Mouse (Mus musculus): Measurements from ENCODE around the gene Alg3. TPM values are rescaled to one million over a fixed set of nuclear protein-coding genes. Genes with fewer than 3 reads are reported as not detected.

The Alg3 gene
- polyA plus RNA-seq (2015; fragmentation: Nextera tagmentation; extraction: Ambion mirVana) = 32.8 and 34.4 TPM in 2 replicates

GRCm38 (mm10) chr16:20611357-20612227, at the start of gene Alg3, which contains the start of the genes Eef1akmt4 and Gm49333:
TSS of gene Alg3 (minus strand) at chr16:20611735.
TSS of gene Eef1akmt4 (plus strand) at chr16:20611593.
TSS of gene Gm49333 (plus strand) at chr16:20611610.
- peak; percentile 97 for ATAC-seq (ENCODE audit: borderline replicate concordance, extremely low read depth, low FRiP score, low TSS enrichment)

GRCm38 (mm10) chr16:20657661-20658060, 46.1 kb upstream of the Alg3 start:
- H3K27me3 ChIP-seq = no peaks in the 10 kb centered on the region
- H3K9me3 ChIP-seq = no peaks in the 10 kb centered on the region
- WGBS = 84% methylated on average over 4 of the region's 4 CpGs
- peaks cover 6% of the 10 kb centered on the region; the same call in 1 of the 2 replicates for H3K4me1 ChIP-seq
- H3K4me3 ChIP-seq = no peak overlapping the region
- H3K4me2 ChIP-seq = no peak overlapping the region
- no peak overlapping the region for H3K9ac ChIP-seq
- ATAC-seq (ENCODE audit: borderline replicate concordance, extremely low read depth, low FRiP score, low TSS enrichment) = no peak
- H3K36me3 ChIP-seq = peaks cover 87% of the 10 kb centered on the region
- no peak overlapping the region for H3K27ac ChIP-seq

More at GRCm38 (mm10) chr16:20611357-20612227, at the start of gene Alg3, which contains the start of the genes Eef1akmt4 and Gm49333:
- H3K4me1 ChIP-seq = peaks cover 19% of the 10 kb centered on the region; the same call in 1 of the 2 replicates
- peak within 1 kb of the TSS; percentile 57 for H3K27ac ChIP-seq
- H3K9ac ChIP-seq = peak within 1 kb of the TSS; percentile 74
- peak within 1 kb of the TSS; percentile 79 for H3K4me2 ChIP-seq
- no peaks in the 10 kb centered on the region for H3K27me3 ChIP-seq
- no peaks in the 10 kb centered on the region for H3K9me3 ChIP-seq
- WGBS = 2% methylated on average over 41 of the region's 41 CpGs
- H3K36me3 ChIP-seq = peaks cover 11% of the 10 kb centered on the region
- H3K4me3 ChIP-seq = peak within 1 kb of the TSS; percentile 83

GRCm38 (mm10) chr16:20653315-20653714, 41.8 kb upstream of the Alg3 start:
- Histone ChIP-seq H3K4me1 (peaks cover 15% of the 10 kb centered on the region; the same call in 1 of the 2 replicates), H3K4me2 (no peak overlapping the region), H3K36me3 (peaks cover 46% of the 10 kb centered on the region), H3K9me3 (no peaks in the 10 kb centered on the region), H3K27ac (no peak overlapping the region), H3K4me3 (0 out of 2 replicates have a peak overlapping the region, but pooled peaks have one; percentile 87), H3K27me3 (no peaks in the 10 kb centered on the region), H3K9ac (no peak overlapping the region)
- ATAC-seq (ENCODE audit: borderline replicate concordance, extremely low read depth, low FRiP score, low TSS enrichment) = no peak
- whole genome bisulfite sequencing = 40% methylated on average over 2 of the region's 2 CpGs

- WGBS = 5% methylated on average over 12 of the region's 12 CpGs
- Histone ChIP-seq H3K36me3 (peaks cover 32% of the 10 kb centered on the region), H3K4me3 (peak overlapping the region; percentile 87), H3K27ac (no peak overlapping the region), H3K4me1 (peaks cover 15% of the 10 kb centered on the region; the same call in 1 of the 2 replicates), H3K27me3 (no peaks in the 10 kb centered on the region), H3K9me3 (no peaks in the 10 kb centered on the region), H3K9ac (peak overlapping the region; percentile 87), H3K4me2 (peak overlapping the region; percentile 80)
- ATAC-seq (ENCODE audit: borderline replicate concordance, extremely low read depth, low FRiP score, low TSS enrichment) = no peak
Observed at GRCm38 (mm10) chr16:20651947-20652310, 40.4 kb upstream of the Alg3 start.

GRCm38 (mm10) chr16:20651076-20651946, 39.8 kb upstream of the Alg3 start, which contains the start of gene Psmd2:
TSS of gene Psmd2 (plus strand) at chr16:20651652.
- peak; percentile 96 for ATAC-seq (ENCODE audit: borderline replicate concordance, extremely low read depth, low FRiP score, low TSS enrichment)
- Histone ChIP-seq H3K27me3 (no peaks in the 10 kb centered on the region), H3K4me1 (peaks cover 15% of the 10 kb centered on the region; the same call in 1 of the 2 replicates), H3K9me3 (no peaks in the 10 kb centered on the region), H3K4me2 (peak within 1 kb of the TSS; percentile 80), H3K4me3 (peak within 1 kb of the TSS; percentile 87), H3K36me3 (peaks cover 26% of the 10 kb centered on the region), H3K27ac (peak within 1 kb of the TSS; percentile 43), H3K9ac (peak within 1 kb of the TSS; percentile 87)
- WGBS = 2% methylated on average over 46 of the region's 46 CpGs

GRCm38 (mm10) chr16:20643911-20644310, 32.4 kb upstream of the Alg3 start:
- no peaks in the 10 kb centered on the region for H3K27me3 ChIP-seq
- H3K4me2 ChIP-seq = no peak overlapping the region
- H3K36me3 ChIP-seq = no peaks in the 10 kb centered on the region
- ATAC-seq (ENCODE audit: borderline replicate concordance, extremely low read depth, low FRiP score, low TSS enrichment) = no peak
- H3K4me3 ChIP-seq = no peak overlapping the region
- no peaks in the 10 kb centered on the region for H3K4me1 ChIP-seq
- no peak overlapping the region for H3K9ac ChIP-seq
- no peaks in the 10 kb centered on the region for H3K9me3 ChIP-seq
- 80% methylated on average over 7 of the region's 7 CpGs for WGBS
- no peak overlapping the region for H3K27ac ChIP-seq

GRCm38 (mm10) chr16:20642161-20642560, 30.6 kb upstream of the Alg3 start:
- peak; percentile 59 for ATAC-seq (ENCODE audit: borderline replicate concordance, extremely low read depth, low FRiP score, low TSS enrichment)
- Histone ChIP-seq H3K9me3 (no peaks in the 10 kb centered on the region), H3K27ac (no peak overlapping the region)

GRCm38 (mm10) chr16:20638367-20638766, 26.8 kb upstream of the Alg3 start:
- no peaks in the 10 kb centered on the region for H3K4me1 ChIP-seq
- ATAC-seq (ENCODE audit: borderline replicate concordance, extremely low read depth, low FRiP score, low TSS enrichment) = no peak
- 71% methylated on average over 8 of the region's 8 CpGs for WGBS
- H3K9ac ChIP-seq = no peak overlapping the region
- H3K36me3 ChIP-seq = no peaks in the 10 kb centered on the region
- H3K27ac ChIP-seq = no peak overlapping the region
- H3K4me3 ChIP-seq = no peak overlapping the region
- H3K27me3 ChIP-seq = no peaks in the 10 kb centered on the region
- no peaks in the 10 kb centered on the region for H3K9me3 ChIP-seq
- H3K4me2 ChIP-seq = no peak overlapping the region

More at GRCm38 (mm10) chr16:20642161-20642560, 30.6 kb upstream of the Alg3 start:
- H3K9ac ChIP-seq = no peak overlapping the region
- 0% methylated on average over 8 of the region's 8 CpGs for WGBS
- no peaks in the 10 kb centered on the region for H3K27me3 ChIP-seq
- H3K4me3 ChIP-seq = no peak overlapping the region
- no peaks in the 10 kb centered on the region for H3K4me1 ChIP-seq
- H3K4me2 ChIP-seq = no peak overlapping the region
- H3K36me3 ChIP-seq = no peaks in the 10 kb centered on the region

- Histone ChIP-seq H3K4me3 (no peak overlapping the region), H3K4me1 (no peaks in the 10 kb centered on the region), H3K4me2 (no peak overlapping the region), H3K27me3 (no peaks in the 10 kb centered on the region), H3K27ac (no peak overlapping the region), H3K9ac (no peak overlapping the region), H3K9me3 (no peaks in the 10 kb centered on the region), H3K36me3 (no peaks in the 10 kb centered on the region)
- WGBS = 68% methylated on average over 8 of the region's 8 CpGs
- ATAC-seq (ENCODE audit: borderline replicate concordance, extremely low read depth, low FRiP score, low TSS enrichment) = no peak
Observed at GRCm38 (mm10) chr16:20637410-20637809, 25.9 kb upstream of the Alg3 start.

GRCm38 (mm10) chr16:20629731-20630634, 18.4 kb upstream of the Alg3 start, which contains the start of gene Ece2:
TSS of gene Ece2 (plus strand) at chr16:20629828.
- peaks cover 29% of the 10 kb centered on the region for H3K27me3 ChIP-seq
- no peaks in the 10 kb centered on the region for H3K9me3 ChIP-seq
- H3K4me1 ChIP-seq = peaks cover 13% of the 10 kb centered on the region; the same call in 1 of the 2 replicates
- WGBS = 5% methylated on average over 54 of the region's 54 CpGs
- peak within 1 kb of the TSS; percentile 58 for H3K9ac ChIP-seq
- H3K4me3 ChIP-seq = peak within 1 kb of the TSS; percentile 53
- ATAC-seq (ENCODE audit: borderline replicate concordance, extremely low read depth, low FRiP score, low TSS enrichment) = peak; percentile 69; the same call in 1 of the 2 replicates
- H3K4me2 ChIP-seq = peak within 1 kb of the TSS; percentile 94
- H3K27ac ChIP-seq = no peak within 1 kb of the TSS
- H3K36me3 ChIP-seq = no peaks in the 10 kb centered on the region
